Mouse (Mus musculus) liver, postnatal 0 days (tissue): Measurements from ENCODE around the gene Irs2. TPM values are rescaled to one million over a fixed set of nuclear protein-coding genes. Genes with fewer than 3 reads are reported as not detected.

Experiments used
- ATAC-seq: fragments of 200-750 bp; cut with Nextera tagmentation; 2 replicates; pipeline ENCODE4 v1.8.0; 2017; ENCODE audit warnings: mild to moderate bottlenecking, moderate library complexity
- DNase-seq: peaks from one replicate; pipeline ENCODE4 v3.0.0-alpha.2; 2016
- H3K27ac ChIP-seq: fragments of 300-500 bp; sonication (generic); 2 replicates; pipeline ENCODE4 v1.5.1; 2014; ENCODE audit warnings: antibody characterized with exemption, moderate library complexity, mild to moderate bottlenecking, low read depth
- H3K27me3 ChIP-seq: fragments of 300-500 bp; sonication (generic); 2 replicates; pipeline ENCODE4 v1.6.1; 2014; ENCODE audit warnings: low read length, control low read depth, mixed read lengths; ENCODE audit not compliant: insufficient read depth
- H3K36me3 ChIP-seq: fragments of 300-500 bp; sonication (generic); replicated peaks from 2 replicates; pipeline ENCODE4 v1.6.1; 2014; ENCODE audit warnings: mild to moderate bottlenecking, control low read depth, low read length, moderate library complexity, mixed read lengths; ENCODE audit not compliant: insufficient read depth
- H3K4me1 ChIP-seq: fragments of 300-500 bp; sonication (generic); 2 replicates; pipeline ENCODE4 v1.6.1; 2014; ENCODE audit warnings: antibody characterized with exemption, mild to moderate bottlenecking, control low read depth; ENCODE audit not compliant: insufficient read depth
- H3K4me2 ChIP-seq: fragments of 300-500 bp; sonication (generic); 2 replicates; pipeline ENCODE4 v1.6.1; 2014; ENCODE audit warnings: low read depth, mild to moderate bottlenecking, low read length, moderate library complexity, mixed read lengths
- H3K4me3 ChIP-seq: fragments of 300-500 bp; sonication (generic); 2 replicates; pipeline ENCODE4 v1.5.1; 2014; ENCODE audit warnings: low read depth, low read length
- H3K9ac ChIP-seq: fragments of 300-500 bp; sonication (generic); replicated peaks from 2 replicates; pipeline ENCODE4 v1.6.1; 2014; ENCODE audit warnings: mild to moderate bottlenecking, moderate library complexity
- H3K9me3 ChIP-seq: fragments of 300-500 bp; sonication (generic); 2 replicates; pipeline ENCODE4 v1.6.1; 2016; ENCODE audit warnings: mild to moderate bottlenecking, control low read depth, low read length, mixed read lengths
- CTCF ChIP-seq: sonication (generic); IDR thresholded peaks from 2 replicates; pipeline ENCODE4 v1.5.1; 2016; ENCODE audit warnings: antibody characterized with exemption, low read depth
- EP300 ChIP-seq: IDR thresholded peaks from 2 replicates; pipeline ENCODE4 v1.6.1; 2016; ENCODE audit warnings: antibody characterized with exemption, low read depth, mild to moderate bottlenecking
- WGBS: fragments of 180-500 bp; shearing (Covaris S2); extraction: QIAGEN DNeasy Blood & Tissue Kit; methylation state at CpG from one replicate; pipeline ENCODE4 v1.1.7; 2014; ENCODE audit not compliant: insufficient replicate concordance; 5-methylcytosine and 5-hydroxymethylcytosine counted together
- polyA plus RNA-seq: library from polyadenylated mRNA; unstranded; fragments of >200 nt; fragmentation: Nextera tagmentation; extraction: Ambion mirVana; gene quantifications from 2 replicates; pipeline ENCODE4 v1.2.1, GENCODE M21; 2015

The Irs2 gene
- polyA plus RNA-seq, 1 experiment from 2014 or later, result 5.7 TPM

GRCm38 (mm10) chr8:10995756-10996155, 12.5 kb downstream of the Irs2 start:
- Histone ChIP-seq H3K4me3 (no peak overlapping the region), H3K4me1 (peaks cover 48% of the 10 kb centered on the region), H3K9me3 (no peaks in the 10 kb centered on the region), H3K27me3 (no peaks in the 10 kb centered on the region), H3K27ac (peak overlapping the region; percentile 20; the same call in 1 of the 2 replicates), H3K9ac (0 out of 2 replicates have a peak overlapping the region, but pooled peaks have one; percentile 21), H3K4me2 (peak overlapping the region; percentile 41), H3K36me3 (peaks cover 44% of the 10 kb centered on the region)
- ATAC-seq (peak; percentile 16; the same call in 1 of the 2 replicates), DNase-seq (no peak)
- no peak for TF ChIP-seq CTCF
- no peak for TF ChIP-seq EP300
- 53% methylated on average over 2 of the region's 2 CpGs for WGBS

- no peak for DNase-seq
- Histone ChIP-seq H3K4me1 (peaks cover 58% of the 10 kb centered on the region), H3K9me3 (no peaks in the 10 kb centered on the region), H3K9ac (no peak overlapping the region), H3K4me3 (no peak overlapping the region), H3K27ac (no peak overlapping the region), H3K27me3 (no peaks in the 10 kb centered on the region), H3K4me2 (no peak overlapping the region), H3K36me3 (peaks cover 41% of the 10 kb centered on the region)
- WGBS, result 88% methylated on average over 6 of the region's 6 CpGs
- no peak for TF ChIP-seq CTCF
- no peak for TF ChIP-seq EP300
- no peak for ATAC-seq
Measured at GRCm38 (mm10) chr8:10994390-10994954, 13.8 kb downstream of the Irs2 start.

- H3K4me2 ChIP-seq, result no peak overlapping the region
- DNase-seq (no peak), ATAC-seq (no peak)
- H3K9ac ChIP-seq, result no peak overlapping the region
- WGBS, result 85% methylated on average over 10 of the region's 10 CpGs
- peaks cover 44% of the 10 kb centered on the region for H3K36me3 ChIP-seq
- H3K9me3 ChIP-seq, result no peaks in the 10 kb centered on the region
- no peaks in the 10 kb centered on the region for H3K27me3 ChIP-seq
- no peak overlapping the region for H3K27ac ChIP-seq
- H3K4me3 ChIP-seq, result no peak overlapping the region
- TF ChIP-seq CTCF, result no peak
- no peak for TF ChIP-seq EP300
- H3K4me1 ChIP-seq, result peaks cover 62% of the 10 kb centered on the region
Measured at GRCm38 (mm10) chr8:10993582-10994216, 14.6 kb downstream of the Irs2 start.

GRCm38 (mm10) chr8:10992081-10992480, 16.2 kb downstream of the Irs2 start:
- WGBS, result 74% methylated on average over 8 of the region's 8 CpGs
- peaks cover 43% of the 10 kb centered on the region for H3K36me3 ChIP-seq
- DNase-seq (no peak), ATAC-seq (no peak)
- no peak overlapping the region for H3K4me3 ChIP-seq
- H3K27me3 ChIP-seq, result no peaks in the 10 kb centered on the region
- no peak overlapping the region; the same call in 1 of the 2 replicates for H3K4me2 ChIP-seq
- H3K4me1 ChIP-seq, result peaks cover 68% of the 10 kb centered on the region
- no peaks in the 10 kb centered on the region for H3K9me3 ChIP-seq
- TF ChIP-seq EP300 (no peak), CTCF (no peak)
- peak overlapping the region; percentile 56; the same call in 1 of the 2 replicates for H3K27ac ChIP-seq
- no peak overlapping the region for H3K9ac ChIP-seq

DNA sequence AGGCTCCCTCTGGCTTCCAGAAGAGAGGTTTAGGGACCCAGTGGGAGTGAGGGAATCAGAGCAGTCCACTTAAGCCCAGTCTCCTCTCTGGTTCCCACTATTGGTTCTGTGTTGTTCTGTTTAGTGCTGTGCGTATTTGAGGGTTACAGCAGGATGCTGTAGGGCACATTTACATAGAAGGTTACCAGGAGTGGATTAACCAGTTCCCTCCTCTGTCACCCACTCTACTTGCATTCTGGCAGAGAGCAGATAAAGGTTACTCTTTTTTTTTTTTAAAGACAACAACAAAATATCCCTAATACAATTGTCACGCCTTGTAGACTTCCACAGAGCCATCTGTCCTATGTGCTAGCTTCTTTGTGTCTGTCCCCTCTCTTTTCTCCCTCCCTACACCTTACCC, 16.9 kb downstream of the Irs2 start:
- no peak for ATAC-seq
- peak overlapping the region; percentile 56 for H3K27ac ChIP-seq
- H3K9ac ChIP-seq, result peak overlapping the region; percentile 41; the same call in 1 of the 2 replicates
- no peaks in the 10 kb centered on the region for H3K9me3 ChIP-seq
- DNase-seq, result no peak
- H3K4me3 ChIP-seq, result 0 out of 2 replicates have a peak overlapping the region, but pooled peaks have one; percentile 7
- H3K27me3 ChIP-seq, result no peaks in the 10 kb centered on the region
- TF ChIP-seq EP300 (no peak), CTCF (no peak)
- WGBS, result 42% methylated on average over 2 of the region's 2 CpGs
- H3K4me2 ChIP-seq, result peak overlapping the region; percentile 58; the same call in 1 of the 2 replicates
- H3K4me1 ChIP-seq, result peaks cover 60% of the 10 kb centered on the region
- peaks cover 40% of the 10 kb centered on the region for H3K36me3 ChIP-seq

- Histone ChIP-seq H3K27me3 (no peaks in the 10 kb centered on the region), H3K36me3 (peaks cover 42% of the 10 kb centered on the region), H3K4me1 (peaks cover 61% of the 10 kb centered on the region), H3K4me3 (peak overlapping the region; percentile 7; the same call in 1 of the 2 replicates), H3K4me2 (peak overlapping the region; percentile 58), H3K9ac (peak overlapping the region; percentile 41; the same call in 1 of the 2 replicates), H3K27ac (peak overlapping the region; percentile 56), H3K9me3 (no peaks in the 10 kb centered on the region)
- DNase-seq (no peak), ATAC-seq (peak; percentile 29; the same call in 1 of the 2 replicates)
- 26% methylated on average over 10 of the region's 10 CpGs for WGBS
- TF ChIP-seq CTCF (no peak), EP300 (peak; percentile 70)
Measured at GRCm38 (mm10) chr8:10990421-10991110, 17.7 kb downstream of the Irs2 start.
